Mouse (Mus musculus) limb, embryonic 11.5 days (tissue): ENCODE results near the gene Grip1. TPM values are rescaled to one million over a fixed set of nuclear protein-coding genes. Genes with fewer than 3 reads are reported as not detected.

Experiments
- ATAC-seq: fragments of 200-750 bp; cut with Nextera tagmentation; 2 replicates; pipeline ENCODE4 v1.8.0; 2017; ENCODE audit warnings: low read depth; ENCODE audit not compliant: insufficient number of reproducible peaks, low FRiP score, low TSS enrichment
- DNase-seq: peaks from one replicate; pipeline ENCODE4 v3.0.0-alpha.2; 2015; ENCODE audit warnings: low spot score
- H3K27ac ChIP-seq: fragments of 300-500 bp; sonication (generic); replicated peaks from 2 replicates; pipeline ENCODE4 v1.5.1; 2014; ENCODE audit warnings: low read depth, mild to moderate bottlenecking, low read length
- H3K27me3 ChIP-seq: fragments of 300-500 bp; sonication (generic); 2 replicates; pipeline ENCODE4 v1.6.1; 2014; ENCODE audit warnings: mild to moderate bottlenecking, low read length, mixed read lengths; ENCODE audit not compliant: control insufficient read depth, insufficient read depth
- H3K36me3 ChIP-seq: fragments of 300-500 bp; sonication (generic); 2 replicates; pipeline ENCODE4 v1.6.1; 2014; ENCODE audit warnings: mild to moderate bottlenecking, low read length, moderate library complexity, mixed read lengths; ENCODE audit not compliant: control insufficient read depth, insufficient read depth
- H3K4me1 ChIP-seq: fragments of 300-500 bp; sonication (generic); 2 replicates; pipeline ENCODE4 v1.6.1; 2014; ENCODE audit warnings: low read length, mixed read lengths; ENCODE audit not compliant: control insufficient read depth, insufficient read depth
- H3K4me2 ChIP-seq: fragments of 300-500 bp; sonication (generic); 2 replicates; pipeline ENCODE4 v1.6.1; 2014; ENCODE audit warnings: low read depth, mild to moderate bottlenecking, moderate library complexity; ENCODE audit not compliant: severe bottlenecking
- H3K4me3 ChIP-seq: fragments of 300-500 bp; sonication (generic); 2 replicates; pipeline ENCODE4 v1.5.1; 2014; ENCODE audit warnings: low read depth, low read length
- H3K9ac ChIP-seq: fragments of 300-500 bp; sonication (generic); 2 replicates; pipeline ENCODE4 v1.6.1; 2014; ENCODE audit warnings: mild to moderate bottlenecking, low read length
- H3K9me3 ChIP-seq: fragments of 300-500 bp; sonication (generic); 2 replicates; pipeline ENCODE4 v1.6.1; 2016; ENCODE audit warnings: low read length; ENCODE audit not compliant: control insufficient read depth
- WGBS: fragments of 180-500 bp; shearing (Covaris S2); extraction: QIAGEN DNeasy Blood & Tissue Kit; methylation state at CpG from one replicate; pipeline ENCODE4 v1.1.7; 2014; 5-methylcytosine and 5-hydroxymethylcytosine counted together
- polyA plus RNA-seq: library from polyadenylated mRNA; unstranded; fragments of >200 nt; fragmentation: Nextera tagmentation; extraction: Ambion mirVana; gene quantifications from 2 replicates; pipeline ENCODE4 v1.2.1, GENCODE M21; 2014

The Grip1 gene
- polyA plus RNA-seq, 1 experiment from 2014 or later, result 3.7 TPM

DNA sequence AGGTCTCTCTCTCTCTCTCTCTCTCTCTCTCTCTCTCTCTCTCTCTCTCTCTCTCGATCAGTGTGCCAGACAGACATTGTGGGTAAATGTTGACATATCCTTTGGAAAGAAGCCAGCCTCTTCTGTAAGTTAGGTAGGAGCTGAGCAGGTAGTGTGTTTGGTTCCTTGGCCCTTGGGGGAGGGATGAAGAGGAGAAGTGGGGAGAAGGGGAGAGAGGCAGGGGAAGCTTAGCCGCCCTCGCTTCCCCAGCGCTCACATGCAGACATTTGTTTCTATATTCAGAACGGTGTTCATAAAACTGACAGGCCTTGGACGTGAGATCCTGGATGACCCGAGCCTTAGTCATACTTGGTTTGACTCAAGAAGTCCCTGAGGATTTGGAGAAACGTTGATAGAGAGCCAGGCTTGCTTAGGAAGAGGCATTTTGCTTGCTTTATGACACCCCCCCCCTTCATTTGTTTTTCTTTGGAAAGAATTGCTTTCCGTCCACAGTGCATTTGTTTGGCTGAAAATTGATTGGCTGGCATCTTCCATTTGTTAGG is 243.7 kb downstream of the Grip1 start:
- no peak overlapping the region for H3K4me2 ChIP-seq
- no peak overlapping the region for H3K27ac ChIP-seq
- no peak for DNase-seq
- no peak overlapping the region for H3K4me3 ChIP-seq
- H3K9ac ChIP-seq, result no peak overlapping the region
- WGBS, result 72% methylated on average over 9 of the region's 9 CpGs
- no peak for ATAC-seq
- H3K9me3 ChIP-seq, result no peaks in the 10 kb centered on the region
- H3K36me3 ChIP-seq, result no peaks in the 10 kb centered on the region
- H3K4me1 ChIP-seq, result no peaks in the 10 kb centered on the region
- no peaks in the 10 kb centered on the region for H3K27me3 ChIP-seq

DNA sequence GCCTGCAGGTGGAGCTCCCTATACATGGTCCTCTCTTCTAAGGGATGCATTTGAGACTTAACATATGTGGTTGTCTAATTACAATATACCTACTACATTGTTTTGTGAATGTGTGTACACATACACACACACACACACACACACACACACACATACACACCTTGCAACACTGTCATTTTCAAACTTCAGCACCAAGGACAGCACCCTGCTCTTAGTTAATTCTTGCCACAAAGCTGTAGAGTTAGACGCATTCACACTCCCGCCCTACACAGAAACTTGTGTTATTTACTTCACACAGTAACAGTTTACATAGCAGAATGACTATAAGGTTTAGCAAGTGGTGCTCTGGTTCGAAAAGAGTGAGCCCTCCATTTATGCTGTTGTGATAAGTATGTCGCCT is 251.7 kb downstream of the Grip1 start:
- no peaks in the 10 kb centered on the region for H3K4me1 ChIP-seq
- H3K4me2 ChIP-seq, result no peak overlapping the region
- ATAC-seq, result no peak
- no peak overlapping the region for H3K9ac ChIP-seq
- no peaks in the 10 kb centered on the region for H3K36me3 ChIP-seq
- H3K27me3 ChIP-seq, result no peaks in the 10 kb centered on the region
- DNase-seq, result peak; percentile 73
- no peak overlapping the region for H3K27ac ChIP-seq
- no peak overlapping the region for H3K4me3 ChIP-seq
- WGBS, result 60% methylated on average over 4 of the region's 4 CpGs
- H3K9me3 ChIP-seq, result no peaks in the 10 kb centered on the region

DNA sequence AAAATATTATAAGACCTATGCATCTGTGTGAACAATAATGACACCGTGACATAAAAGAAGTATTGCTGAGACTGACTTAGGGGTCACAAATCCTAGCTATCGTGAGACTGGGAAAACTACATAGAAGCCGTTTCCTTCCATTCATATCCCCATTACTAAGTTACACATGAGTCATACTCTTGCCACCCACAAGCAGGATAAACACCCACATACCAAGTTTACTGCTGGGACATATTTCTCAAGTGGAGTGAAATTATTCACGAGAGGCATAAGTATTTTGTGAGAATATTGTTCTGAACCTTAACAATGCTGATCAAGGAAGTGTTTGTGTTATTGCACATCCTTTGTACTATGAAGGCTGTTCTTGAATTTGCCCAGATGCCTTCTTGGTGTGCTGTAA is 252.7 kb downstream of the Grip1 start:
- DNase-seq (no peak), ATAC-seq (no peak)
- H3K4me2 ChIP-seq, result no peak overlapping the region
- no peaks in the 10 kb centered on the region for H3K4me1 ChIP-seq
- H3K36me3 ChIP-seq, result no peaks in the 10 kb centered on the region
- WGBS, result 93% methylated on average over 4 of the region's 4 CpGs
- no peaks in the 10 kb centered on the region for H3K27me3 ChIP-seq
- no peak overlapping the region for H3K4me3 ChIP-seq
- H3K27ac ChIP-seq, result no peak overlapping the region
- H3K9me3 ChIP-seq, result no peaks in the 10 kb centered on the region
- no peak overlapping the region for H3K9ac ChIP-seq

DNA sequence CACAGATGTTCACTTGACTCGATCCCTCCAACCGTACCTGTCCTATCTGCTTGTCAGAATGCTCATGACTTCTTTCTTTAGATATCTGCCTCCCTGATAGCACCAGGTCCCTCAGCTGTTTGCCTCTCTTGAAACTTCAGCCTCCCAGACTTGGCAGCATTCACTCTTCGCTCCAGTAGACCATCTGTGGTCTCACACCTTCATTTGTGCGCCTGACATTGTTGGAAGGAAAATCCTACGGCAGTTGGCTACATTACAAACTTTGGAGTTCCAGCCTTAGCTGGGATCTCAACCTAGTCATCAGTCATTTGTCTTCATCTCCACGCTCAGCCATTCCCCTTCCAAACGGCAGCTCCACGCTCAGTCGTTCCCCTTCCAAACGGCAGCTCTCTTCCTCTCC is 253.4 kb downstream of the Grip1 start:
- ATAC-seq (no peak), DNase-seq (no peak)
- Histone ChIP-seq H3K27ac (no peak overlapping the region), H3K4me1 (no peaks in the 10 kb centered on the region), H3K4me2 (no peak overlapping the region), H3K9ac (no peak overlapping the region), H3K4me3 (no peak overlapping the region), H3K9me3 (no peaks in the 10 kb centered on the region), H3K36me3 (no peaks in the 10 kb centered on the region), H3K27me3 (no peaks in the 10 kb centered on the region)
- WGBS, result 90% methylated on average over 10 of the region's 10 CpGs

DNA sequence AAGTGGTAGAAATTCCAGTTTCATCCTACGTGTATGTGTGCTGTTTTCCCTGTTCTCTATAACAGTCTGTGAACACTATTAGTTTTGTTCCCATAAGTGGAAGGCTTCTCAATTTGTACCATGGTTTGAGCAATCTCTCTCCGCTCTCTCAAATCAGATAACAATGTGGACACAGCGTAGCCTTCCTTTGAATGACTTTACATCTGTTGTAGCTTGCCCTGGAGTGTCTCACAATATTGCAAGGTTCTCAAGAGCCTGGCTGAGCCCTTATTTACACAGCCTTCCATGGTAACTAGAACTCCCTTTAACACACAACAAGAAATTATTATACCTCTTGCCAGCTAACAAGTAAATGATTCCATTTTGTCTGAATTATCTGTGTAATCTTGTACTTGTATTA is 268.3 kb downstream of the Grip1 start:
- Histone ChIP-seq H3K4me1 (no peaks in the 10 kb centered on the region), H3K9ac (no peak overlapping the region), H3K9me3 (no peaks in the 10 kb centered on the region), H3K36me3 (no peaks in the 10 kb centered on the region), H3K4me2 (no peak overlapping the region), H3K27ac (no peak overlapping the region), H3K4me3 (no peak overlapping the region), H3K27me3 (no peaks in the 10 kb centered on the region)
- DNase-seq (no peak), ATAC-seq (no peak)
- WGBS, result 83% methylated on average over 3 of the region's 3 CpGs

DNA sequence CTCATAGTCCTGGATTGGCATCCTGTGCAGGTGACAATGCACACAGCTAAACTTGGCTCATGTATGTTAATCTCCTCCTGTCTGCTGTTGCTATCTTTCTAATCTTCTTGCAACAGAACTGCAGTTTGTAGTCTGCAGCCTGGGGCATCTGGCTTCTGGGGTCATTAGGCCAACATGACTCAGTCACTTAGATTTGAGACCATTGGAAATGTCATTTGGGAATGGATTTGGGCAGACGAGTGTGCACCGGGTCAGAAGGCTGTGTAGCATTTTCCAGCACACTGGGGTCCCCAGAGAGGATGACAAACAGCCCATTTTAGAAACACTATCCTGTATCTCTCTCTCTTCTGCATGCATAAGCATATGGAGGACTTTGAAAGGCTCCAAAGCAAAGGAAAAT is 268.8 kb downstream of the Grip1 start:
- H3K27me3 ChIP-seq, result no peaks in the 10 kb centered on the region
- H3K9me3 ChIP-seq, result no peaks in the 10 kb centered on the region
- H3K27ac ChIP-seq, result no peak overlapping the region
- no peak overlapping the region for H3K4me3 ChIP-seq
- H3K9ac ChIP-seq, result no peak overlapping the region
- DNase-seq (no peak), ATAC-seq (no peak)
- H3K4me2 ChIP-seq, result no peak overlapping the region
- 29% methylated on average over 2 of the region's 2 CpGs for WGBS
- no peaks in the 10 kb centered on the region for H3K36me3 ChIP-seq
- H3K4me1 ChIP-seq, result no peaks in the 10 kb centered on the region

DNA sequence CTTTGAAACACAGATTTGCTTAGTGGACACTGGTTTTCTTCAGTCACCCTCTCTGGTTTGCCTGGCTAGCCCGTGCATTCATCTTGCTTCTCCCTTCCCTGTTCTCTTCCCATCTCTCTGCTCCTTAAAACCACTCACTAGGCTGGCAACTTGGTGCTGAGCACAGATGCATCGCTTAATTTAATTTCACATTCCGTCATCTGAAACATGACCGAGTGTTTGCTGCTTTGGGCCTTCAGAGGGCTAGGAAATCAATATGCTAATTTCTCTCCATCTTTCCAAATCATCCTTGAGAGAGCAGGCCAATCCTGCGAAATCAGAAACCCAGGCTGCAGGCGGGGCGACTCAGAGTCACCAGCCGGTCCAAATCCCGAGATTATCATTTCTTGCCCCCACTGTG is 270.0 kb downstream of the Grip1 start:
- Histone ChIP-seq H3K36me3 (no peaks in the 10 kb centered on the region), H3K9ac (no peak overlapping the region), H3K4me2 (no peak overlapping the region), H3K4me3 (no peak overlapping the region), H3K27me3 (no peaks in the 10 kb centered on the region), H3K9me3 (no peaks in the 10 kb centered on the region), H3K27ac (no peak overlapping the region), H3K4me1 (no peaks in the 10 kb centered on the region)
- ATAC-seq, result no peak
- DNase-seq, result no peak
- WGBS, result 73% methylated on average over 9 of the region's 9 CpGs

DNA sequence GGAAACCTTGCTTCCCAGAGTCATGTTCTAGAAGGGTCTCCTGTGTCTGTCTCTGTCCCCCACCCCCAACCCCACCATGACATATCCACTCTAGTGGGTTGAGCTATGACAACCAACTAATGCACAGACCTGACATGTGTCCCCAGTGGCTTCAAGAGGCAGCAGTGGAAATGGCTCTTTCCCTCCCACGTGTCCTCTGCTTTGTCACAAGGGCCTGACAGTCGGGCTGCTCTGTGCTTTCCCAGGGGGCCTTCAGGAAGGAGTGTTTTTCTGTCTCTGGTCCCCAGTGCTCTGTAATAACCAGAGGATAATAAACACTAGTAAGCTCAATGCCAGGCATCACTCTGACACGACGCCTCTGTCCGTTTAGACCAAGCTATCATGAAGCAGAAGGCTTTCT is 271.7 kb downstream of the Grip1 start:
- Histone ChIP-seq H3K4me2 (no peak overlapping the region), H3K27me3 (no peaks in the 10 kb centered on the region), H3K4me3 (no peak overlapping the region), H3K4me1 (no peaks in the 10 kb centered on the region), H3K36me3 (no peaks in the 10 kb centered on the region), H3K9ac (no peak overlapping the region), H3K9me3 (no peaks in the 10 kb centered on the region), H3K27ac (no peak overlapping the region)
- ATAC-seq, result no peak
- no peak for DNase-seq
- 62% methylated on average over 5 of the region's 5 CpGs for WGBS

DNA sequence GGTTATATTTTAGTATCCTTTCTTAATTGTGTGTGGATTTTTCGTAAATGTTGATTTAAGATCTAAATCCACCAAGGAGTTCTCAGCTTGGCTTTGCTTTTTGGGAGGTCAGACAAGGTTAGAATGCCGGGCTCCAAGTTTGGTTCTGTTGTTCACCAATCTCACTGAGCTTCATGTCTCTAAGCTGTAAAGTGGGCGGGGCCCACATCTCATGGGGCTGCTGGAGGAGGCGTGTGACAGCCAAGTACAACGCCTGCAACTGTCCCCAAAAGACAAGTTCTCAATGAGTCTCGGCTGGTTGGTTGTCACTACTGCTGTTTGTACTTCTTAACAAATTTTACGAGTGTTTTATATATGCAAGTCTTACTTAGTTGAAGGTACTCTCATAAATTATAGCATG is 272.3 kb downstream of the Grip1 start:
- Histone ChIP-seq H3K9ac (no peak overlapping the region), H3K4me3 (no peak overlapping the region), H3K27ac (no peak overlapping the region), H3K36me3 (no peaks in the 10 kb centered on the region), H3K9me3 (no peaks in the 10 kb centered on the region), H3K4me1 (no peaks in the 10 kb centered on the region), H3K27me3 (no peaks in the 10 kb centered on the region), H3K4me2 (no peak overlapping the region)
- ATAC-seq (no peak), DNase-seq (no peak)
- 80% methylated on average over 7 of the region's 7 CpGs for WGBS
